Mouse (Mus musculus) G1E (cell line): ENCODE results near the gene Cdh1.

Experiments used
- CTCF ChIP-seq: IDR thresholded peaks from 2 replicates; pipeline ENCODE4 v1.5.1; 2012; ENCODE audit warnings: low read depth, low read length, inconsistent platforms, mixed read lengths
- GATA1 ChIP-seq: IDR thresholded peaks from 2 replicates; pipeline ENCODE4 v1.6.1; 2012; ENCODE audit warnings: borderline replicate concordance, low read length, inconsistent platforms, mixed read lengths
- TAL1 ChIP-seq: conservative IDR thresholded peaks from 2 replicates; pipeline ENCODE4 v1.6.1; 2012; ENCODE audit warnings: low read depth, low read length, inconsistent platforms, mixed read lengths

DNA sequence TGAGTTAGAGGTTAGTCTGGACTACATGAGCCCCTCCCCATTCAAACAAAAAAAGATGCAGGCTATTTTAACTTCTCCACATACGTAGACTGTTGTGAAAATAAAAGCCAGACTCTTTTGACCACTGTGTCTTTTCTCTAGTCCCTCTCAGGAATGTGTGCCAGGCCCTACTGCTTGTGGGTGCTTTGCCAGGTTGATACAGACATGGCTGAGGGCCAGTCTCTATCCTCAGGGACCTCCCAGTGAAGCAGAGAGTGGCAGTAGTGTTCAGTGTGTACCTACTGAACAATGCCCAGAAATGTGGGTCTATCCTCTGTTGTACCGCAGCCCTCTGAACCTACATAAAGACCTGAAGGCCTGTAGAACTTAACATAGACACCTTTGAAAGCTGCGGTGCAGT is 109.3 kb downstream of the Cdh1 start:
- no peak for TF ChIP-seq CTCF
- no peak for TF ChIP-seq GATA1
- no peak for TF ChIP-seq TAL1
